Mouse (Mus musculus): Measurements from ENCODE around the gene Nfam1. TPM values are rescaled to one million over a fixed set of nuclear protein-coding genes. Genes with fewer than 3 reads are reported as not detected.

Nfam1 gene
- total and polyA plus RNA-seq, 3 experiments = 0.04 to 0.81 (median 0.20) TPM

DNA sequence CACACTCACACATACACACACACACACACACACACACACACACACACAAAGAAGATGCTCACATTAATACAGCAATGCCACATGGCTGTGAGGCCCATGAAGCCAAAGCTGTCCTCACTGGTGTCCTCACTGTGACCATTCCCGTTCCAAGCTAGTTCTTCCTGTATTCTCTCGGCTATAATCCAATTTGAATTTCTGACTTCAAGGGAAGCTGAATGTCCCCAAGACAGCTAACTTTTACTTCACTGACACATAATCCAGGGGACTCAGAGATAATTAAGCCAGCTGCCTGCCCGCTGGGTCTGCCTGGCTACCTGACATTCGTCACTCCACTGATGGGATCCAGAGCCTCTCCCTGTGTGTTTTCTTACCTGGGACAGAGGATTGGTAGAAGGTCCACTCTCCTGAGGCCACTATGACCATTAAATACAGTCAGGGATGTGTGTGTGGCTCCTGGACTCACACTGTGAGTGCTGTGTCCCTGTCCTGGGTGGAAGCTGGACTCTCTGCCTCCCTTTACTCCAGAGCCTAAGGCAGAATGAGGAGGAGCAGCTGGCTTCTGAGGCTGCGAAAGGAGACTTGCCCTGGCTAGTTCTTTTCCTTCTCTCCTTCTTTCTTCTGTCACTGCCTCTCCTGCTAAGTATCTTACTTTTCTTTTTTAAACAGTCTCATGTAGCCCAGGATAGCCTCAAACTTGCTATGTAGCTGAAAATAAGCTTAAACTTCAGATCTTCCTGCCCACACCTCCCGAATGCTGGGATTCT is 19.4 kb upstream of the Nfam1 start:
- H3K9me3 ChIP-seq (replicated peaks; ENCODE audit: low read length) = peaks cover 4% of the 10 kb centered on the region
- no peak for TF ChIP-seq RCOR1 (conservative IDR thresholded peaks at IDR 0.05; ENCODE audit: low read depth, low read length)
- TF ChIP-seq NRF1 (IDR thresholded peaks at IDR 0.05; ENCODE audit: low read depth, low read length) = no peak
- TF ChIP-seq JUND (conservative IDR thresholded peaks at IDR 0.05; ENCODE audit: low read depth, low read length) = no peak
- no peak for TF ChIP-seq EP300 (IDR thresholded peaks at IDR 0.05; ENCODE audit: low read length)
- TF ChIP-seq MAZ (IDR thresholded peaks at IDR 0.05; ENCODE audit: low read depth, low read length) = no peak
- no peak for TF ChIP-seq KAT2A (IDR thresholded peaks at IDR 0.05; ENCODE audit: insufficient replicate concordance, low read length)
- no peak for TF ChIP-seq MXI1 (IDR thresholded peaks at IDR 0.05; ENCODE audit: low read depth, low read length)
- no peak for TF ChIP-seq IRF4 (IDR thresholded peaks at IDR 0.05; ENCODE audit: low read depth, low read length)
- no peaks in the 10 kb centered on the region for H3K27me3 ChIP-seq (replicated peaks)
- no peak overlapping the region for H3K9ac ChIP-seq (ENCODE audit: insufficient read depth, low read depth)
- H3K79me2 ChIP-seq (replicated peaks; ENCODE audit: control insufficient read depth, extremely low read depth, insufficient read depth, poor library complexity, severe bottlenecking) = no peaks in the 10 kb centered on the region
- H3K36me3 ChIP-seq (replicated peaks in 1 of 2; ENCODE audit: control insufficient read depth in 1 of 2, insufficient read depth in 1 of 2, low read length in 1 of 2) = no peaks in the 10 kb centered on the region
- H3K4me1 ChIP-seq (ENCODE audit: control insufficient read depth in 1 of 2, insufficient read depth in 2 of 2) = peaks cover 0 to 4% of the 10 kb centered on the region in 2 experiments; a peak in 1 of 4 replicates
- H3K4me2 ChIP-seq (ENCODE audit: insufficient read depth, low read depth, poor library complexity, severe bottlenecking) = no peak overlapping the region
- no peak overlapping the region for H3K27ac ChIP-seq (ENCODE audit: insufficient read depth, low read depth)
- no peak for DNase-seq (ENCODE audit: extremely low read depth)
- in situ Hi-C loops (cut with MboI; ENCODE audit: low pct_ligation_motif_present, low pct_unique_long_range_greater_than_20kb, low sequenced_read_pairs) = no loop called here
- dilution Hi-C loops (cut with MboI; ENCODE audit: extremely low pct_ligation_motif_present, extremely low pct_unique_long_range_greater_than_20kb, low sequenced_read_pairs) = no loop called here
- no peak overlapping the region for H3K4me3 ChIP-seq (replicated peaks in 1 of 3; ENCODE audit: low read depth in 2 of 3, low read length in 2 of 3, poor library complexity in 1 of 3)

DNA sequence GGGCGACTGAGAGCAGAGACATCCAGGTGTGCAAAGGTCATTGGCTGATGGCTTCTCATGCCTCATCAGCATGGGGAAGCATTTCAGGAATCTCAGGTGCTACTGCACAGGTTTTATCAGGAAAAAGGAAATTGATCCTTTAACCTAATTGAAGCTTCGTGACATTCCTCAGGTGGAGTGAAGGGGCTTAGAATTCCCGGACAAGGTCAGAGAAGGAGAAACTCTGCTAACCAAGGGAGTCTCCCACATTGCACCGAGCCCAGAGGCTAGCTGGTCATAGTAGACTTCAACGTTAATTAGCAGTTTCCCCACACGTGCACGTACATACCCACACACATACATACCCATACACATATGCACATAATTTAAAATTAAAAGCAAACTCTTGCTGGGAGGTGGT is 13.6 kb upstream of the Nfam1 start:
- Histone ChIP-seq H3K4me2 (ENCODE audit: insufficient read depth, low read depth, poor library complexity, severe bottlenecking) (no peak overlapping the region), H3K27me3 (replicated peaks) (no peaks in the 10 kb centered on the region), H3K79me2 (replicated peaks; ENCODE audit: control insufficient read depth, extremely low read depth, insufficient read depth, poor library complexity, severe bottlenecking) (no peaks in the 10 kb centered on the region), H3K9ac (ENCODE audit: insufficient read depth, low read depth) (no peak overlapping the region), H3K4me1 (ENCODE audit: control insufficient read depth in 1 of 2, insufficient read depth in 2 of 2) (no peaks in the 10 kb centered on the region), H3K36me3 (replicated peaks in 1 of 2; ENCODE audit: control insufficient read depth in 1 of 2, insufficient read depth in 1 of 2, low read length in 1 of 2) (no peaks in the 10 kb centered on the region), H3K27ac (ENCODE audit: insufficient read depth, low read depth) (no peak overlapping the region), H3K4me3 (replicated peaks in 1 of 3; ENCODE audit: low read depth in 2 of 3, low read length in 2 of 3, poor library complexity in 1 of 3) (no peak overlapping the region), H3K9me3 (replicated peaks; ENCODE audit: low read length) (peaks cover 14% of the 10 kb centered on the region)
- no peak for DNase-seq (ENCODE audit: extremely low read depth)
- dilution Hi-C loops (cut with MboI; ENCODE audit: extremely low pct_ligation_motif_present, extremely low pct_unique_long_range_greater_than_20kb, low sequenced_read_pairs) = no loop called here
- in situ Hi-C loops (cut with MboI; ENCODE audit: low pct_ligation_motif_present, low pct_unique_long_range_greater_than_20kb, low sequenced_read_pairs) = loop anchor here (10.0 kb wide), 1 partner anchor 242 kb away; no protein-coding TSS in a partner anchor
- TF ChIP-seq MAX (IDR thresholded peaks at IDR 0.05; ENCODE audit: low read length) = no peak
- no peak for TF ChIP-seq MYC (IDR thresholded peaks at IDR 0.05; ENCODE audit: low read depth, low read length)
- no peak for TF ChIP-seq BHLHE40 (IDR thresholded peaks at IDR 0.05; ENCODE audit: low read depth, low read length)
- TF ChIP-seq IRF4 (IDR thresholded peaks at IDR 0.05; ENCODE audit: low read depth, low read length) = no peak
- no peak for TF ChIP-seq RCOR1 (conservative IDR thresholded peaks at IDR 0.05; ENCODE audit: low read depth, low read length)
- TF ChIP-seq RAD21 (IDR thresholded peaks at IDR 0.05; ENCODE audit: low read depth, low read length) = no peak
- TF ChIP-seq CHD1 (IDR thresholded peaks at IDR 0.05; ENCODE audit: low read depth, low read length) = no peak
- TF ChIP-seq JUND (conservative IDR thresholded peaks at IDR 0.05; ENCODE audit: low read depth, low read length) = no peak
- TF ChIP-seq EP300 (IDR thresholded peaks at IDR 0.05; ENCODE audit: low read length) = no peak
- TF ChIP-seq USF2 (conservative IDR thresholded peaks at IDR 0.05; ENCODE audit: low read depth, low read length) = no peak
- TF ChIP-seq ZNF384 (IDR thresholded peaks at IDR 0.05; ENCODE audit: low read depth, low read length) = no peak
- no peak for TF ChIP-seq UBTF (IDR thresholded peaks at IDR 0.05; ENCODE audit: low read depth, low read length)
- no peak for TF ChIP-seq PAX5 (IDR thresholded peaks at IDR 0.05; ENCODE audit: low read length)
- TF ChIP-seq ELF1 (IDR thresholded peaks at IDR 0.05; ENCODE audit: low read depth, low read length) = no peak
- TF ChIP-seq POLR2A (IDR thresholded peaks at IDR 0.05; ENCODE audit: low read depth, low read length) = no peak
- TF ChIP-seq TCF12 (IDR thresholded peaks at IDR 0.05; ENCODE audit: low read depth, low read length) = no peak
